Mouse (Mus musculus): ENCODE results near the gene Abhd8.
"Not testable (repeated sequence)": the region's sequence is repeated elsewhere in the genome, so short reads cannot be mapped to it uniquely, and the experiment has no call there.

Abhd8 gene

DNA sequence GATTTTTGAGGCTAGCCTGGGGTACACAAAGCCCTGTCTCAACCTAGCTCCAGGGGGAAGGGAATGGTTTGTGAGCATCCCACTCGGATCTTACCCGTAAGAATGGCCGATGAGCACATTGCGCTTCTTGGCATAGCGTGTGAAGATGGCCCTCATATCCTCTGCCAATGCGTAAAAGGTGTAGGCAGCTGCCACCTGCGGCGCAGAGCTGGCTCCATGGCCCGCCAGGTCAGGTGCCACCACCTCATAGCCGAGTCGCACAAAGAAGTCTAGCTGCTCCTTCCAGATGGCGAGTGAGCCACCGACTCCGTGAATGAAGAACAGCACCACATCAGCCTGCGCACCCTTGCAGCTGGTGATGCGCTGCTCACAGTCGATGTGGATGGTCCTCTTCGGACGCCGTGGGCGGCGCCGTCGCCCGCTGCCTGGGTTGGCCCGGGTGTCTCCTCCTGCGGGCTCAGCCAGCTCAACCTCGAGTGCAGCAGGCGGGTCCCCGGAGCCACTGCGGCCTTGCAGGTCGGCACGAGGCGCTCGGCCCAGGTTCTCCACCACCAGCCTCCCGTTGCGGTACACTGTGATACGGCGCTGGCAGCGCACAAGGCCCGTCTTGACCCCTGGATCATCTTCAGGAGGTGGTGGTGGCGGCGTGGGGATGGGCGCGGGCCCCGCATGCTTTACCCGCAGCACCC, 2.2 kb downstream of the Abhd8 start:
- peak; percentile 58 for DNase-seq (ENCODE audit: low read depth, low spot score)

DNA sequence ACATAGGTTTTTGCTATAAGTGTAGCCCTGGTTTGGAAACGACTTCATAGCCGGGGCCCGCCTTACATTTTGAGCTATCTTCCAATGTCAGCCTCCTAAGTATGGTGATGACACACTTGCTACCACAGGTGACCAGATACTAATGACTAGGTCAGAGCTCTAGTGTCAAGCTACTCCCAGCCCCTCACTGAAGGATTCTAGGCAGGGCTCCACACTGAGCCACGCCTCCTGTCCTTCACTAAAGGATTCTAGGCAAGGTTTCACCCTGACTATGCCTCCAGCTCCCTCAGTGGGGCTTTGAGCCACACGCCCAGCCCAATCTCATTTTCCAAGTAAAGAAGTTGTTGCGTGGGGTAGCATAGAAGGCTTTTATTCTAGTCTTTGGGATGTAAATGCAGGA, 2.7 kb downstream of the Abhd8 start:
- DNase-seq (ENCODE audit: low read depth, low spot score), result peak; percentile 19

DNA sequence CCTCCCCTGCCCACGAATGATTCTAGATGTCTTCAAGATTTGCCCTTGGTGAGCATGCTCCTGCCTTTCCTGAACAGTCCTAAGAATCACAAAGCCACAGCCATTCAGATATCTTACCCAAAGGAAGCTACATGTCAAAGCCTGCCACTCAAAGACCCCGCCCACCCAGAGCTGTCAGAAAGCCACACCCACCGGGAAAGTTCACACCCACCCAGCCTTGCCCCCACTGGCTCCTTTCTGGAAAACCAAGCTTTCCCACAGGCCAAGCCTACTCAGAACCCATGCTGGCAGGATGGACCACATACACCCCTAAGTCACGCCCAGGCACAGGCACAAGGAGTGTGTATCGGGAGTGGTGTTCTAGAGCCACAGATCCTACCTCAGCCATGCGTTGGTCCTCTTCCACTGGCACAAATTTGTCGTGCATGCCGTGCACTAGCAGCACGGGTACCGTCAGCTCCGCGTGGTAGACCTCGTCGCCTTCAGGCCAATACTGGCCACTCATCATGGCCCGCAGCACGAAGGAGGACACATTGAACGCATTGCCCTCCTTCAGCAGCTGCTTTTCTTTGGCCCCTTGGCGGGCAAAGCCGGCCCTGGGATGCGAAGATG, 5.7 kb downstream of the Abhd8 start:
- DNase-seq (ENCODE audit: low read depth, low spot score), result peak; percentile 75

DNA sequence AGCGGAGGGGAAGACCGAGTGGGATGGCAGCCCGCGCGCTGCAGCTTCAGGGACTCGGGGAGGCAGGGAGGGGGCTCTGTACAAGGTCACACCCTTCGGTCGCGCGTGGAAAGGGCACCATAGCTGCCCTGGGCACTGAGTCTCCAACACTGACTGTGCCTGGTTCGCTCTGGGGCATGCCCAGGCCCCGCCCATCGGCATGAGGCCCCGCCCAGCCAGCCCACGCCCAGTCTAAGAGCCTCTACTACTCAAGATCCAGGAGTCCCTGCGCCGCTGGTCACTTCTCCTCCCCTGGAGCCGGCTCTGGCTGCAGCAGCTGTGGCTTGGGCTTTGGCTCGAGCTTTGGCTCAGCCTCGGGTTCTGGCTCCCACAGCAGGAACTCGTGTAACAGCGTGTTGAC, 6.5 kb downstream of the Abhd8 start:
- DNase-seq (ENCODE audit: low read depth, low spot score), result peak; percentile 50

DNA sequence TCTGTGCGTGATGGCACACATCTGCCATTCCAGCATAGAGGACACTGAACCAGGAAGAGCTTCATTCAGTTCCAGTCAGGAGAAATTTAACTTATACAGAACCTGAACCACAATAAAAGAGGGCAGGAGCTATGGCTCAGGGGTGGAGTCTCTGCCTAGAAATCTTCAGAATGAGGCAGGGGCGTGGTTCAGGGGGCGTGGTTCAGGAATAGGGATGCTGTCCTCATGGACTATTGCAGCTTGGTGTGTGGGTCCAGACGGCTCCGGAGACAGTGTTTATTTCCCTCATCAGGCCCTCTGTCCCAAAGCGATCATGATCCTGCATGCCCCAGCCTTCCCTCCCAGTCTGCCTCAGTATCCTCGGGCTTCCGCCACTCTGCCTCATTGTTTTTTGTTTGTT, 8.8 kb downstream of the Abhd8 start:
- peak; percentile 63 for DNase-seq (ENCODE audit: low read depth, low spot score)

DNA sequence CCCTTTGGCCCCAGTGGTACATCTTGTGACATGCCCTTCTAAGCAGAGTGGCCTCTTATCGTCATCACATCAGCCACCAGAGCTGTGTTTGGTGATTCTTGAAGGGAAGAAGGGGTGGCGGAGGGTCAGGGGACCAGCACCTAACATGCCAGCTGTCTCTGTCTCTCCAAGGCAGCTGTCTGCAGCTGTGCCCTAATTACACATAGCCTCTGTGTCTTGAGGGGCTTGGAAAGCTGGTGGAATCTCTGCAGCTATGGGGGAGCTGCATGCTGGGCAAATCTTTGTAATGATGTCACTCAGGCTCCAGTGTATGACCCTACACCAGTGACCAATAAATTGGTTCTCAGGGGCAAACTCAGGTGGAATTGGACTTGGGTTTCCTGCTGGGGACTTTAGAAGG, 10.8 kb downstream of the Abhd8 start:
- no peak for DNase-seq (ENCODE audit: low read depth, low spot score)

DNA sequence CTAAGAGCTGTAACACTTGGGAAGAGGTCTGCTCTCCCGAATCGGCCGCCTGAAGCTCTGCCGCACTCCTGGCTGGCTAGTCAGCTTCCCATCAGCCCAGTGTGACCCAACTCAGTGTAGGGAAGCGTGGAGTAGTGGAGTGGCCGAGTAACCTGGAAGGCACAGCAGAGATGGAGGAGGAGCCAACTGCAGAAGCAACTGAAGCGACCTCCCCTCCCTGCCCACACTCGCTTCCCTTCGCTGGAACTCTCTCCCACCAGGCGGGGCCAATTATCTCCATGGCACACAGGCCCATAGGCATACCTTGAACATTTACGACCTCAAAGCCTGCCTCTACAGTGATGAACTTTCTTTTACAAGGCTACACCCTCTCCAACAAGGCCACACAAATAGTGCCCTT, 11.7 kb downstream of the Abhd8 start:
- peak; percentile 27 for DNase-seq (ENCODE audit: low read depth, low spot score)

DNA sequence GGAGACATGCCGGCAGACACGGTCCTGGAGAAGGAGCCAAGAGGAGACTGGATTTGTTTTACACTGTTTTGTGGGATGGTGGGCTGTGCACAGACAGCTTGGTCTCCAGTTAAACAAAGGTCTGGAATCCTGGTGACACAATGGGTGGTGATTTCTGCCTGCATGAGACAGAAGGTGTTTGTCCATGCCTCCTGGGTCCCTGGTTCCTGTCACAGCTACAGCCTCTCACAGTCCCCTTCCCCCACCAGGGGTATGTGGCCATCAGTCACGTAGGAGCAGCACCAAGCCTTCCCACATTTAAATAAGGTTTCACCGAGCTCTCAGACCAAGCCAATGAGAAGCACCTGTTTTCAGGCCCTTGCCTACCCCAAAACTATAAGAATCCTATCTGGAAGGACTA, 12.1 kb downstream of the Abhd8 start:
- DNase-seq (ENCODE audit: low read depth, low spot score), result no peak

DNA sequence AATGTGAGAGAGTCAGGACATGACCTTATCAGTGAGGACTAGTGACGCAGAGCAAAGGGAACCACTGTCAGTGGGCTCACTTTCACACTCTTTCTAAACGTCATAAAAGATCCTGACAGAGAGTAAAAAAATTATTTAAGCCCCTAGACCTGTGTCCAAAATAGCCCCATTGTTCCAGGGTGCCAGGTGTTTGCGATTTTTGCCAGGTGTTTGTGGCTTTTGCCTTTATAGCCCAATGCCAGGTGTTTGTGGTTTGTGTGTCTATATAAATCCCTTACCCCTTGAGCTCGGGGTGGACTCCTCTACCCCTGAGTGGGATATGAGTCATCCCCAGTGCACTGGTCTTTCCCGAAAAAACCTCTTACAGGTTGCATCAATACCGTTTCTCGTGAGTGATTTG, 18.4 kb downstream of the Abhd8 start:
- no peak for DNase-seq (ENCODE audit: low read depth, low spot score)

DNA sequence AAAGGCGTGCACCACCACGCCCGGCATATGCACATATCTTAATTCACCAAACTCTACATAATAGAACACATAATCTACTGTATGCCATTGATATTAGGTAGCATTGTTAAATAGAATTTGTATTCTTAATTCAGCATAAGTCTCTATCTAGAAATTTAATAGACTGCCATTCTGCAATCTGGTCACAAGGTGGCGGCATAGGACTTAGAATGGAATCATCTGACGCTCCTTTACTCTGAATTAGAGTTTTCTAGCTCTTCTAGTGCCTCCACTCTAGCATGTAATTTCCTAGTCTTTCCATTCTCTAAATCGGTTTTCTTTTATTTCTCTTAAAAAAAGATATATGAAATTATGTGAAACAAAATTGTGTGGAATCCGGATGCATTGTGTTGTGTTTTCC, 22.1 kb downstream of the Abhd8 start:
- DNase-seq (ENCODE audit: low read depth, low spot score), result peak; percentile 67

DNA sequence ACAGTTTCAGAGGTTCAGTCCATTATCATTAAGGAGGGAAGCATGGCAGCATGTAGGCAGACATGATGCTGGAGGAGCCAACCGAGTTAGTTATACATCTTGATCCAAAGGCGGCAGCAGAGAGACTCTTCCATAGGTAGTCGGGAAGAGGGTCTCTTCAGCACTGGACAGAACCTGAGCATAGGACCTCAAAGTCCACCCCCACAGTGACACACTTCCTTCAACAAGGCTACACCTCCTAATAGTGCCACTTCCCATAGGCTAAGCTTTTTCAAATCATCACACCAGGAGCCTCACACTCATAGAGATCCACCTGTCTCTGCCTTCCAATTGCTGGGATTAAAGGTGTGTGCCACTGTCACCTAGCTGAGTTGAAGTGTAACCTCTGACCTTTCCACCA, 26.4 kb downstream of the Abhd8 start:
- no peak for DNase-seq (ENCODE audit: low read depth, low spot score)

DNA sequence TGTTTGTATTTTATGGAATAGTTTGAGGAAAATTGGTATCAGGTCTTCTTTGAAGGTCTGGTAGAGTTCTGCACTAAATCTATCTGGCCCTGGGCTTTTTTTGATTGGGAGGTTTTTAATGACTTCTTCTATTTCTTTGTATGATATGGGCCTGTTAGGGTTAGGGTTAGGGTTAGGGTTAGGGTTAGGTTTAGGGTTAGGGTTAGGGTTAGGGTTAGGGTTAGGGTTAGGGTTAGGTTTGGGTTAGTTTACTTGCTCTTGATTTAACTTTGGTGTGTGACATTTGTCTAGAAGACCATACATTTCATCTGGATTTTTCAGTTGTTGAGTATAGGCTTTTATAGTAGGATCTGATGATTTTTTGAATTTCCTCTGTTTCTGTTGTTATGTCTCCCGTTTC, 30.5 kb downstream of the Abhd8 start:
- not testable (repeated sequence) for DNase-seq (ENCODE audit: low read depth, low spot score)

DNA sequence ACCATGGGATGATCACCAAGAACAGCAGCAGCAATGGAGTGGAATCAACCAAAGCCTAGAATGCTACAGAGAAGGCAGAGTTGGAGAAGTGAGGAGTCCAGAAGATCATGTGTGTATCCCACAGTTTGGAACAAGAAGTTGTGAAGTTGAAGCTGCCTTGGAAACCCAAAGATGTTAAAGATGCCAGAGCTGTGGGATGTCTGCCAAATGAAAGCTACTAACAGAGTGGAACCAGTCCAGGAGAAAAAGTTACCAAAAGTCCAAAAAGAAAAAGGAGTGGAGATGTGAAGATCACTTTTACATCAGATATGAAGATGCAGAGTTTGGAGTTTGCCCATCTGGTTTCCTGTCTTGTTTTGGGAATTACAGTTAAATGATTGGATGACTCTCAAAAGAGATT, 41.3 kb downstream of the Abhd8 start:
- DNase-seq (ENCODE audit: low read depth, low spot score), result no peak

DNA sequence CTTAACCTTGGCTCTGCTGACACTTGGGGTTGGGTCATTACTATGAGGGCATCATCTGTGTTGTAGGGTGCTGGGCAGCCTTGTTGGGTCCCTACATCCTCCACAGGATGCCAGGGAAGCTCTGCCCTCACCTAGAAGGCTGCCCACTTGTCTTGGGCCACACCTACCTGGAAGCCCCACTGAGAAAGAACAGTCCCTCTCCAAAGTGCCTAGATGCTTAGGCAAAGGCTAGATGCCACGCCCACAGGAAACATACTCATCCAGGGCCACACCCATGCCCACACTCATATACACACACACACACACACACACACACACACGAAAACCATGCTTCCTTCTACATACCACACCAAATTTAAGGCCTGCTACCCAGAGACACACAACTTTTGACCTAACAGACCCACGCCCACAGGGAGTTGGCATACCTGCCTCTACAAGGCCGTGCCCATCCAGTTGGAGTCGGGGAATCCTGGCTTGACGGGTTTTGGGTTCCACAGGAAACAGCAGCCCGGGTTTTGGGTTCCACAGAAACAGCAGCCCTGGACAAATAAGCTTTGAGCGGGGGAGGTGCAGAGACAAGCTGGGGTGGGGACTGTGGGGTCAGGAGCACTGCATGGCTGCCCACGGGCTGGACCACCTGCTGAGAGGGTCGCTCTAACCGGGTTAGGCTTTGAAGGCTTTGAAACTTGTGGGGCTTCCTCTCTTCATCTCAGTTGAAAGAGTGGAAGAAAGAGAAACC, 51.8 kb downstream of the Abhd8 start:
- DNase-seq (ENCODE audit: low read depth, low spot score), result no peak

DNA sequence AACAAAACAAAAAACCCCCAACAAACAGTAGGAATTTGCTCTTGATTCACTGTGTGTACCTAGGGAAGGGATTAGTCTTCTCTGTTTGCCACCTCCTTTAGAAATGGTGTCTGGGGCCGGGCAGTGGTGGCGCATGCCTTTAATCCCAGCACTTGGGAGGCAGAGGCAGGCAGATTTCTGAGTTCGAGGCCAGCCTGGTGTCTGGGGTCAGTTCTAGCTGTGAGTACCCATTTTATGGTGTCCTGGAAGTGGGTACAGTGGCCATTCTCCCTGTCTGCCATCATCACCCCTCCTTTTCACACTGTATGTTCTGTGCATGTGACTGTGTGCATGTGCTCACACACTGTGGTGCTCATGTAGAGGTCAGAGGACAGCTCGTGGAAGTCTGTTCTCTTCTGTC, 55.2 kb downstream of the Abhd8 start:
- no peak for DNase-seq (ENCODE audit: low read depth, low spot score)

DNA sequence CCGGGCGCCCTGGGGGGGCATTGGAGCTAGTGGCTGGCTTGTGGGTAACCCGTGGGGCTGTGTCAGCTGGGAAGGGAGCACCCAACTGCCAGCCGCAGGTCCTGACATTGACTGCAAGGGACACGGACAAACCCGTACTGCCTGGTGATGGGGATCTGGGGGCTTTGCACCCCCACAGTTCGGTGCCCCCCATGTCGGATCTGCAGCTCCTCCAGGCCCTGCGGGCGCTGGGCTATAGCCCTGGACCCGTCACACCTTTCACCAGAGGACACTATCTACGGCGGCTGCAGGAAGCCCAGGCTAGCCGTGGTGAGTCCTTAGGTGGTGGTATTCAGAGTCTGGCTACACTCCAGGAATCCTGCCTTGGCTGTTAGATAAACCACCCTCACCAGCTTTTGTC, 56.0 kb downstream of the Abhd8 start:
- DNase-seq (ENCODE audit: low read depth, low spot score), result no peak
